Comparison of ENCODE assay signal across 11 mouse cellular contexts in the genomic region with DNA sequence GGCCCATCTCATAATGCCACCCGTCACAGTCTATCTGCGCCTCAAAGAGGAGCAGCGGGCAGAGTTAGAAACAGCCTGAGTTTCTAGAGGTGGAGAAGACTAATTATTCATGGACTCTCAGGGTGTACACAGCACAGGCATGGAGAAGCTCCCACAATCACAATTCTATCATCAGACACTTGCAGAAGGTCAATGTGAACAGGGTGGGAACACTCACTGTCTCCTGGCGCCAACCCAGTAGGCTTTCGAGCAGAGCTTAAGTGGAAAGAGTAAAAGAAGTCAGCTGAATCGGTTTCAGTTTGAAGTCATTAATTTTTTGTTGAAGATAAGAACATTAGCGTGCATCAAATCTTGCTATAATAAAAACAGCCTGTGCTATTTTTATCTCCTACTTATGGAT. TPM values are rescaled to one million over a fixed set of nuclear protein-coding genes. Genes with fewer than 3 reads are reported as not detected.
DNase-seq lines count a peak whose midpoint lies in the region; ATAC-seq and TF ChIP-seq lines count a peak whose summit lies in the region.
"Had no signal": no experiment of that assay in that cellular context is flagged by ENCODE, and none has a peak within 500 bp of the region (broad histone marks: within the 10 kb centered on the region; RNA-seq: fewer than 3 reads in every experiment).

No protein-coding gene starts in this region.

- ATAC-seq in kidney, embryonic 15.5 days (replicated peaks; ENCODE audit: low FRiP score), result no peak
- no peak for ATAC-seq in kidney, embryonic 14.5 days (ENCODE audit: low FRiP score, low TSS enrichment)

- DNase-seq in heart, postnatal 14 days, result peak; percentile 55 to 60
- peak; percentile 27 for DNase-seq in ovary, postnatal 14 days (ENCODE audit: low spot score)
- DNase-seq in forebrain, embryonic 10.5 days (ENCODE audit: extremely low spot score, low spot score), result no peak
- DNase-seq in right cerebral cortex, adult 18-20 months, result no peak

- H3K9ac ChIP-seq in kidney, embryonic 15.5 days, result no peak overlapping the region
- no peak overlapping the region for H3K9ac ChIP-seq in kidney, embryonic 14.5 days (ENCODE audit: low read depth, low read length)
- H3K9ac ChIP-seq: embryonic facial prominence, embryonic 12.5 days; liver, embryonic 15.5 days had no signal

- H3K27me3 ChIP-seq in kidney, embryonic 15.5 days, result no peaks in the 10 kb centered on the region
- H3K27me3 ChIP-seq in kidney, embryonic 14.5 days (ENCODE audit: control insufficient read depth, insufficient read depth, low read length), result no peaks in the 10 kb centered on the region
- no peaks in the 10 kb centered on the region for H3K27me3 ChIP-seq in forebrain, embryonic 10.5 days (ENCODE audit: poor library complexity, severe bottlenecking)
- H3K27me3 ChIP-seq: embryonic facial prominence, embryonic 12.5 days; liver, embryonic 15.5 days had no signal

- no peak for TF ChIP-seq CTCF in embryonic fibroblast, embryonic 13.5 days (IDR thresholded peaks at IDR 0.05; ENCODE audit: borderline replicate concordance, insufficient read depth, low read length)

- peaks cover 17% of the 10 kb centered on the region for H3K4me1 ChIP-seq in kidney, embryonic 15.5 days
- peaks cover 4% of the 10 kb centered on the region; the same call in 1 of the 2 replicates for H3K4me1 ChIP-seq in kidney, embryonic 14.5 days (ENCODE audit: control insufficient read depth, insufficient read depth, low read length)
- peaks cover 23% of the 10 kb centered on the region for H3K4me1 ChIP-seq in embryonic fibroblast, embryonic 13.5 days (ENCODE audit: control insufficient read depth, insufficient read depth, low read length)
- peaks cover 38% of the 10 kb centered on the region for H3K4me1 ChIP-seq in forebrain, embryonic 10.5 days

- no peaks in the 10 kb centered on the region for H3K9me3 ChIP-seq in kidney, embryonic 15.5 days (replicated peaks)
- H3K9me3 ChIP-seq in kidney, embryonic 14.5 days (ENCODE audit: control insufficient read depth, low read length), result no peaks in the 10 kb centered on the region
- no peaks in the 10 kb centered on the region for H3K9me3 ChIP-seq in forebrain, embryonic 10.5 days
- H3K9me3 ChIP-seq: embryonic facial prominence, embryonic 12.5 days; liver, embryonic 15.5 days had no signal

- H3K36me3 ChIP-seq in kidney, embryonic 15.5 days, result peaks cover 13% of the 10 kb centered on the region
- peaks cover 7% of the 10 kb centered on the region; the same call in 1 of the 2 replicates for H3K36me3 ChIP-seq in kidney, embryonic 14.5 days (ENCODE audit: control insufficient read depth, insufficient read depth, low read length)
- H3K36me3 ChIP-seq in forebrain, embryonic 10.5 days (replicated peaks), result peaks cover 36% of the 10 kb centered on the region

- peak overlapping the region; percentile 19; the same call in 1 of the 2 replicates for H3K27ac ChIP-seq in kidney, embryonic 15.5 days
- H3K27ac ChIP-seq in kidney, embryonic 14.5 days (ENCODE audit: low read depth, low read length), result no peak overlapping the region
- peak overlapping the region; percentile 89 for H3K27ac ChIP-seq in embryonic fibroblast, embryonic 13.5 days (ENCODE audit: insufficient read depth, low read length)
- H3K27ac ChIP-seq in forebrain, embryonic 10.5 days, result no peak overlapping the region
- H3K27ac ChIP-seq: embryonic facial prominence, embryonic 12.5 days; liver, embryonic 15.5 days had no signal

- no peak for TF ChIP-seq POLR2A in embryonic fibroblast, embryonic 13.5 days (IDR thresholded peaks at IDR 0.05; ENCODE audit: low read depth, low read length)

- no peak overlapping the region for H3K4me2 ChIP-seq in kidney, embryonic 15.5 days
- no peak overlapping the region for H3K4me2 ChIP-seq in kidney, embryonic 14.5 days (replicated peaks; ENCODE audit: low read depth, low read length)
- H3K4me2 ChIP-seq: embryonic facial prominence, embryonic 12.5 days; liver, embryonic 15.5 days had no signal

- intact Hi-C loops in heart, postnatal 14 days (cut with DNase I), result loop anchor here (2.0 kb wide), 2 partner anchors 14 to 38 kb away; partner anchors contain the start of gene Gm49361

- H3K4me3 ChIP-seq in kidney, embryonic 15.5 days (replicated peaks), result no peak overlapping the region
- no peak overlapping the region for H3K4me3 ChIP-seq in kidney, embryonic 14.5 days (ENCODE audit: low read length)
- H3K4me3 ChIP-seq in embryonic fibroblast, embryonic 13.5 days (ENCODE audit: insufficient read depth, low read length), result no peak overlapping the region
- H3K4me3 ChIP-seq in forebrain, embryonic 10.5 days, result no peak overlapping the region
- H3K4me3 ChIP-seq: embryonic facial prominence, embryonic 12.5 days; liver, embryonic 15.5 days had no signal

- WGBS in kidney, embryonic 15.5 days, result 71% methylated on average over 7 of the region's 7 CpGs
- WGBS in kidney, embryonic 14.5 days, result 86% methylated on average over 7 of the region's 7 CpGs
- WGBS in forebrain, embryonic 10.5 days, result 90% methylated on average over 7 of the region's 7 CpGs

RNA-seq across cellular contexts. Expression of gene Gm49361, which starts 37.3 kb away (rescaled TPM):
- not detected in 2 replicates for polyA plus RNA-seq in kidney, embryonic 15.5 days (2015; fragmentation: Nextera tagmentation; extraction: Ambion mirVana)
- not detected in 2 replicates for polyA plus RNA-seq in kidney, embryonic 14.5 days (2014; fragmentation: Nextera tagmentation; extraction: Ambion mirVana)
- 0.27 TPM in 1 of 2 replicates, not detected in the other for polyA plus RNA-seq in embryonic fibroblast, embryonic 13.5 days (2011; ENCODE audit: insufficient read length, low read depth, missing spikeins)
- total RNA-seq in heart, postnatal 14 days (2021), result 1 to 10 TPM in 1 of 2 experiments, under 1 TPM in 1; 0.15 to 1.6 TPM
- not detected in 2 replicates for polyA plus RNA-seq in forebrain, embryonic 10.5 days (2016; fragmentation: Nextera tagmentation; extraction: Ambion mirVana)
- total RNA-seq: ES-E14 had no signal
- polyA plus RNA-seq: embryonic facial prominence, embryonic 12.5 days; liver, embryonic 15.5 days; spleen, adult 2 months had no signal

RNA-seq across cellular contexts. Expression of gene Xpo4, which starts 43.4 kb away (rescaled TPM):
- 22.4 and 24.0 TPM in 2 replicates for polyA plus RNA-seq in kidney, embryonic 15.5 days (2015; fragmentation: Nextera tagmentation; extraction: Ambion mirVana)
- 25.4 and 36.7 TPM in 2 replicates for polyA plus RNA-seq in kidney, embryonic 14.5 days (2014; fragmentation: Nextera tagmentation; extraction: Ambion mirVana)
- polyA plus RNA-seq in embryonic fibroblast, embryonic 13.5 days (2011; ENCODE audit: insufficient read length, low read depth, missing spikeins), result 27.7 and 29.5 TPM in 2 replicates
- 10 to 100 TPM; 11.6 to 12.8 TPM for total RNA-seq in heart, postnatal 14 days (2021)
- 29.3 and 30.4 TPM in 2 replicates for polyA plus RNA-seq in forebrain, embryonic 10.5 days (2016; fragmentation: Nextera tagmentation; extraction: Ambion mirVana)

RNA-seq across cellular contexts. Expression of gene Lats2, which starts 49.6 kb away (rescaled TPM):
- polyA plus RNA-seq in kidney, embryonic 15.5 days (2015; fragmentation: Nextera tagmentation; extraction: Ambion mirVana), result 23.5 and 24.5 TPM in 2 replicates
- polyA plus RNA-seq in kidney, embryonic 14.5 days (2014; fragmentation: Nextera tagmentation; extraction: Ambion mirVana), result 12.6 and 21.5 TPM in 2 replicates
- polyA plus RNA-seq in embryonic fibroblast, embryonic 13.5 days (2011; ENCODE audit: insufficient read length, low read depth, missing spikeins), result 50.8 and 52.7 TPM in 2 replicates
- 10 to 100 TPM; 39.5 to 40.1 TPM for total RNA-seq in heart, postnatal 14 days (2021)
- 13.8 and 15.6 TPM in 2 replicates for polyA plus RNA-seq in forebrain, embryonic 10.5 days (2016; fragmentation: Nextera tagmentation; extraction: Ambion mirVana)

Comparison
In these comparisons a context has a peak if more than half of its experiments do, and no peak if none do; other contexts are left out.
1. H3K27ac ChIP-seq: peak in kidney, embryonic 15.5 days (single experiment) and embryonic fibroblast, embryonic 13.5 days (single experiment); none in kidney, embryonic 14.5 days (single experiment) and forebrain, embryonic 10.5 days (single experiment).
2. DNase-seq: peak in heart, postnatal 14 days (2 of 2) and ovary, postnatal 14 days (single experiment); none in forebrain, embryonic 10.5 days (single experiment) and right cerebral cortex, adult 18-20 months (single experiment).